Mouse (Mus musculus) spleen, adult 12 weeks (tissue): ENCODE results near the gene Hoxa9.

Experiments used
- DNase-seq: peaks from one replicate; pipeline ENCODE4 v3.0.0; 2022; ENCODE audit warnings: low spot score

Hoxa9 gene

GRCm38 (mm10) chr6:52230516-52231165, at the start of gene Hoxa9:
Gene Hoxa9, minus strand, starts transcription at chr6:52231089.
- DNase-seq: no peak

DNA sequence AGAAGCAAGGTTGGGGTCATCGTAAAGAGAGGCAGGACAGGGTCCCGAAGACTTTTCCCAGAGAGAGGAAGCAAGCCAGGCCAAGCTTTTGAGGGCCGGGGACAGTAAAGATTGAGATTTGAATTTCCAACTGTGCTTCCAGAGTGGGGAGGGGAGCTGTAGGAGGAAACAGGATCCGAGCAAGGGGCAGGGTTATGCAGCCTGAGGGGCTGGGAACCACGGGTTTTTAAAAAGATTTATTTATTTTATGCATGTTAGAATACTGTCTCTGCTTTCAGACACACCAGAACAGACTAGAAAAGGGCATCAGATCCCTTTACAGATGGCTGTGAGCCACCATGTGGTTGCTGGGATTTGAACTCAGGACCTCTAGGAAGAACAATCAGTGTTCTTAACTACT, 46.0 kb upstream of the Hoxa9 start:
- no peak for DNase-seq

DNA sequence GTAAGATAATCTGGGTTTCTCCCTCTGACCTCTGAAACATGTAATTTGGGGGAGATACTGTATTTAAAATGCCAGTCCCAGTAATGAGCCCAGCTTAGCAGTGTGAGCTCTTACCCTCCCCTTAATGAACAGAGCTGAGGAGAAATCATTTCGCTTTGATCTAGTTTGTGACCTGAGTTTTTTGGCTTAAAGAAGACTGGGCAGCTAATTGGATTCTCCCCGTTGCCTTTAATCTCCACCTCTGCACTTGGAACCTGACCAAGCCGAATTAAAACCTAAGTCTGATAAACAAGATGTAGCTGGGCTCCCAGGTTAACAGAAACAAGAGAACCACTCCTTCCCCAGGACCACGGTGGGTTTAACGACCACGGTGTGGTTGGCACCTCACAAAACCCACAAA, 45.5 kb upstream of the Hoxa9 start:
- no peak for DNase-seq

DNA sequence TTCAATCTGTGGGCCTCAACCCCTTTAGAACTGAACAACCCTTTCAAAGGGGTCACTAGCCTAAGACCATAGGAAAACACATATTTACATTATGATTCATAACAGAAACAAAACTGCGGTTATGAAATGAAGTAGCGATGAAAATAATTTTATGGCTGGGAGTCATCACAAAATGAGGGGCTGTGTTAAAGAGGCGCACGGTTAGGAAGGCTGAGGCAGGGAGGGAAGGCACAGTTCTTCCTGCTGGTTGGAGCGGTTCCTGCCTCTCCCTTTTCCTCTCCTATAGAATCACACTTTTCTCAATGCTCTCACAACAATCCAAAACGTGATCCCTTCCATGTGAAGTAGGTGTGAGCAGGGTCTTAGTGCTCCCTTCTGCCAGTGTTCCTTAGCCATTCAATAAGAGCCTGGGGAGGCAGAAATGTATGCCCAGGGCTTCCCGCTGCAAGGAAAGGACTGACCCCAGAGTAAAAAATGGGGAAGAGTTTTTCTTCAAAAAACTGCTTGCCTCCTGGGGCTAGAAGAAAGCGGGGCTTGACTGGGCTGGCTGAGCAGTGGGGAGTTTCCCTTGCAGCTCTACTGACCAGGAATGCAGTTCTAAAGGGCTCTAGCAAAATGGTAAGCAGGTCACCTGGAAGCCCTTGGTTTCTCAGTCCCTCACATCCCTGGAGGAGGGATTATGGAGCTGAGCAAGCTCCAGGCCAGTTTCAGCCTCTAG, 44.8 kb upstream of the Hoxa9 start:
- no peak for DNase-seq

GRCm38 (mm10) chr6:52274576-52274975, 43.7 kb upstream of the Hoxa9 start:
- DNase-seq: no peak

DNA sequence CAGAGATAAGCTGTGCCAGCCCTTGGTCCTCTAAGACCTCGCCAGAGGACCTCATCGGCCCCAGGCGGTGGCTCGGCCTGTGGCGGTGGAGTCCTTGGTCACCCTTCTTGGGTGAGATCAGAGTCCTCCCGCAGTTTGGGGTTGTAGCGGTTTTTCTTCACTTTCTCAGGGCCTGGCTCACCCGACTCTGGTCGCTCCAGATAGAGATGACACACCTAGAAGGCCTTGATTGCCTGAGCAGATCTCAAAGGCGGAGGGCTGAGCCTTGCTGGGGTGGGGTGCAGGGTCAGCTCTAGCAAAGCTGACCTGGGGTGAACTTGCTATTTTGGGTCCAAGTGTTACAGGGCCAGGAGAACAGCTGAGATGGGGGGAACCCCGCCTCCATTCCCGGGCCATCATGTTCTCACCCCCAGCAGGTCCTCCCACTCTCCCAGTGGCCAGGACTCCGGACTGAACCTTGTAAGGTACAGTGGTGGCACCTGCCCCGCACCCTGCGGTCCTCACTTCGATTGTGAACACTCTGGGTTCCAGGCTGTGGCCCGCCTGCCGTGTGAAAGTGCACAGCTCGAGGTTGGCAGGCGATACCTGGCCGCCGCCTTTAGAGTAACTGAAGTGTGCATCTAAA, 42.9 kb upstream of the Hoxa9 start:
- no peak for DNase-seq

- no peak for DNase-seq
Observed at GRCm38 (mm10) chr6:52272766-52273655, 42.1 kb upstream of the Hoxa9 start.

DNA sequence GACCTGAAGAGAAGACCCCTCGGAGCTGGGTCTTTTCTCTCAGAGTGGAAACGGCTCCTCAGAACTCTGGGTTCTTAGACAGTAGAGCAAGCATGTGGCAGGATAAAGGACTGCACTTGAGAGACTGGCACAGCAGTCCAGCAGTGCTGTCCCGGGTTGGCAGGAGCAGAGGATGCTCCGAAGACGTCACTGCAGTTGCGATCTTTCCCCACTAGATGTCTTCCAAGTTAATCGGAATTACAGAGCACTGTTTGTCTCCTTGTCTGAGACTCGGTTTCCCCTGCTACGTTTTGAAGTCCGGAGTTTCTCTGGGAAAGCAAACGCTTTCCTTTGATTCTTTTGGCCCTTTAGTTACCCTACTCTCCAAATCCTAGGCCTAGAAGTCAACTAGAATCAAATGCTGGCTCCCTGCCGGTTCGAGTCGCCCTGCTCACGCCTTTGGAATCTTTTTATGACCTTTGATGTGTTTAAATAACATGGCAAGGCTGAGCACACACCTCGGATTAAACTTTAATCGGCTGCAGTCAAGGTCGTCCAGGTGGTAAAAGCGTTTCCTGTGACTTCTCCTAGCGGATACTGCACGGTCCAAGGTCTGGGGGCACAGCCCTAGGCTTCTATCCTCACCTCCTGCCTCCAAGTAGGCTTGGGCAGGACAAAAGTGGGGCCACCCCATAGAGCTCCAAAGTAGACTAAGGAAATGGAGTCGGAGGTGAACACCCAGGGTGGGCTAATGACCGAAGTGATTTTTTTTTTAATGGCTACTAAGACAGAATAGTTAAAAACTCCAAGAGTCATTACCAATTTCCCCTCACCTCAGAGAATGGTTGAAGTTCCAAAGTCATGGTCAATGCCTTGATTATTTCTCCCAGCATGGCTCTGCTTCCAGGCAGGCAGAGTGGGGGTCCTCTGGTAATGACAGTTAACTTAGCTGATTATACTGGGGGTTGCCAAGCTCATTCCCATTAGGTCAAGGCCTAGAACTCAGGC, 39.9 kb upstream of the Hoxa9 start:
- DNase-seq: no peak

DNA sequence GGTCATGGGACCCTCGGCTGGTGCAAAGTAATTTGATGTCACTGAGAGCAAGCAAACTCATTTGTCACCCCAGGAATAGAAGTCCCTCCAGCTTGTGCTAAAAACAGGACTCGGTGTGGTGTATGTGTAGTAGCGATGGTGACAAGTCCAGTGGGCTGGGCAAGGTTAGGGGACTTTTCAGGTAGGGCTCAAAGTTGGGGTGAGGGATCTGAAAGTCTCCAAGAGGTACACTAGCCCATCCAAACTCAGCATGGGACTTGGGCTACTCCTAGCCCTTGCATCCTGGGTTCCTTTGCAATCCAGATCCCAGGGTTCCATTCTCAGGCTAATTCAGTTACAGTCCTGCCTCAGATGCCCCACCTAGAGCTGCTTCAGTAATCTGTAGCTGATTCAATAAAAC, 37.9 kb upstream of the Hoxa9 start:
- no peak for DNase-seq

- DNase-seq: no peak
Observed at GRCm38 (mm10) chr6:52268341-52268740, 37.5 kb upstream of the Hoxa9 start.

GRCm38 (mm10) chr6:52267691-52268090, 36.8 kb upstream of the Hoxa9 start:
- no peak for DNase-seq

GRCm38 (mm10) chr6:52267221-52267620, 36.3 kb upstream of the Hoxa9 start:
- no peak for DNase-seq

- DNase-seq: no peak
Observed at GRCm38 (mm10) chr6:52266666-52266985, 35.7 kb upstream of the Hoxa9 start.

DNA sequence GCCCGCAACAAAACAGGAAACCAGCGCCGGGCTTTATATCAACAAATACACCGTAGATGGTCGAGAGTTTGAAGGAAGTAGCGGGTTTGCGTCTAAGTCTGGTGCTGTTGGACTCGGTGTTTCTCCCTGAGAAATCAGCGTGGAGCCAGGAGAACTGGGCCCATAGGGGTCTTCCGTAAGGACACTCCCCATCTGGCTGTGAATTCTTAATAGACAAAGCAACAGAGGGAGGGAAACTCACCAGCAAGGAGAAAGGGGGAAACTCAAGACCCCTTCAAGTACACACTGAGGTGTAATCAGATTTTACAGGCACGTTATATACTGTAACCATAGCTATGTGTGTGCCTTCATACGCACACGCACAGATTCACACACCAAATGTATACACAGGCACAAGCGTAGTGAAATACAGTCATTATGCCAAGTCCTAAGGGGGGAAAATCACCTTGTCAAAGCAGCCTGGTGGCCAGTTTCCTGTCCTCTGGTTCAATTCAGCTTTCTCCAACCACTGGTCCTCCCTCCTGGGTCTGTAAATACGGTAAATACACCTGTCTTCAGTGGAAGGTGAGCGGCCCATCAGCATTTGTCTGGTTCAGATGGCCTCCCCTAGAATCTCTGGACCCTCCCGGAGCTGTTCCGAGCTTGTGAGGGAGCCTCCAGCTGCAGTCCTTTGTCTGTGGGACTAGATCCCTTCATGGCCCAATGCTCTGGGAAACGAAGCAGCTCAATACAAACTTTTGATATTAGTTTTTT, 35.2 kb upstream of the Hoxa9 start:
- no peak for DNase-seq

DNA sequence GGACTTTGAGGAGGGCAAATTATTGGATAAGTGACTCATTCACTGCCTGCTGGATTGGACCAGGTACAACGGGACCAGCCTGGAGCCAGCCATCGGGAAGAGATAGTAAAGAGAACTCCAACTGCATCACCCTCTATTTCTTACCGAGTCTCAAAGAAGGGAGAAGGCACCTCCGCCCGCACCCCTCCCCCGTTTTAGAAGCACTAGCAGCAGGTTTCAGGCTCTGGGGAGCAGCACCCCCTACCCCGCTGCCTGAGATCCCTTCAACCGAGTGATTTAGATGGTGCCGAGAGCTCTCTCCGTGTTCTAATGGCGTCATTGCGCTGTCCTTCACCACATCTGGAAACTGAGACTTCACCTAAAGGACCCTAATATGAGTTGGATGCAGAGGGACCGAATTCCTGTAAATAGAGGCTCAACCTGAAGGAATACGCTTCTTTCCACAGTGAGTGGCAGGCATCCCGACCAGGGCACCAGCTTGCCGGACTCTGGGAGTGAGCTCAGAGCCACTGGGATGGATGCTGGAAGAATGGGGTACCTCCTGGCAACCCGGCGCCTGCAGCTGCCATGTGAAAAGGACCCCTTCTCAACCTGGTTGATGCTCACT, 34.5 kb upstream of the Hoxa9 start:
- DNase-seq: no peak

GRCm38 (mm10) chr6:52264106-52264790, 33.4 kb upstream of the Hoxa9 start:
- no peak for DNase-seq

- no peak for DNase-seq
Observed at GRCm38 (mm10) chr6:52263321-52263585, 32.4 kb upstream of the Hoxa9 start.

GRCm38 (mm10) chr6:52262463-52263320, 31.8 kb upstream of the Hoxa9 start:
- DNase-seq: no peak
